15 mouse cellular contexts compared by ENCODE assay signal in the genomic region with DNA sequence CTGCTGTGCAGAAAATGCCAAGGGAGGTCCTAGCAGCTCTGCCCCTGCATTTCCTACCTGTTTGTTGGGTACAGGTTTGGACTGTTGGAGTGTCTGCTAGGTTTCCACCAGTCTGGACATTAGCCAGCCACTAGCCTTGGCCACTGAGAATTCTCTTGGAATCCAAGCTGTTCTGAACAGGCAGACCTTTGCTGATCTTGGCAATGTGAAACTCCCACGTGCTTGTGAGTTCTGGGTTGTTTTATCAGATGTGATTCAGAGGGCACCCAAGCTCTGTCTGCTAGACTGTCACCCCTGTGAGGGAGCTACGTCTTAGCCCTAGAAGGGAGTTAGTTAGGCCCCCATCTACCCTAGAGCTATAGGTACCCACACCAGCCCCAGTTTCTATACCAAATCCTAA. TPM values are rescaled to one million over a fixed set of nuclear protein-coding genes. Genes with fewer than 3 reads are reported as not detected.
DNase-seq lines count a peak whose midpoint lies in the region; TF ChIP-seq lines count a peak whose summit lies in the region.
"Had no signal": no experiment of that assay in that cellular context is flagged by ENCODE, and none has a peak within 500 bp of the region (broad histone marks: within the 10 kb centered on the region; RNA-seq: fewer than 3 reads in every experiment).

No protein-coding gene starts in this region.

- no peak for TF ChIP-seq CTCF in lung, adult 2 months (IDR thresholded peaks at IDR 0.05; ENCODE audit: insufficient read depth, low read length)
- no peak for TF ChIP-seq CTCF in cerebellum, adult 2 months (IDR thresholded peaks at IDR 0.05; ENCODE audit: borderline replicate concordance, insufficient read depth, low read depth, low read length)
- no peak for TF ChIP-seq CTCF in testis, adult 2 months (IDR thresholded peaks at IDR 0.05; ENCODE audit: control insufficient read depth, insufficient read depth, insufficient replicate concordance, low read depth, low read length)

- H3K27me3 ChIP-seq in cerebellum, adult 2 months (ENCODE audit: control insufficient read depth, insufficient read depth, low read length), result no peaks in the 10 kb centered on the region
- H3K27me3 ChIP-seq in testis, adult 2 months (ENCODE audit: control insufficient read depth, insufficient read depth, low read length), result no peaks in the 10 kb centered on the region

- H3K36me3 ChIP-seq in testis, adult 2 months (ENCODE audit: control insufficient read depth, insufficient read depth, low read length), result no peaks in the 10 kb centered on the region
- H3K36me3 ChIP-seq: embryonic facial prominence, embryonic 15.5 days; hindbrain, embryonic 10.5 days had no signal

- peaks cover 8% of the 10 kb centered on the region for H3K4me1 ChIP-seq in lung, adult 2 months (ENCODE audit: control insufficient read depth, insufficient read depth, low read length)
- peaks cover 10% of the 10 kb centered on the region for H3K4me1 ChIP-seq in cerebellum, adult 2 months (ENCODE audit: control insufficient read depth, insufficient read depth, low read length)
- H3K4me1 ChIP-seq in testis, adult 2 months (ENCODE audit: control insufficient read depth, insufficient read depth, low read length), result peaks cover 8% of the 10 kb centered on the region

- no peak for TF ChIP-seq POLR2A in lung, adult 2 months (IDR thresholded peaks at IDR 0.05; ENCODE audit: borderline replicate concordance, extremely low read depth, low read depth, low read length)
- no peak for TF ChIP-seq POLR2A in cerebellum, adult 2 months (IDR thresholded peaks at IDR 0.05; ENCODE audit: borderline replicate concordance, insufficient read depth, low read length)
- TF ChIP-seq POLR2A in testis, adult 2 months (IDR thresholded peaks at IDR 0.05; ENCODE audit: control insufficient read depth, low read depth, low read length), result no peak

- no peak overlapping the region for H3K4me3 ChIP-seq in lung, adult 2 months (replicated peaks; ENCODE audit: extremely low read depth, low read depth, low read length)
- H3K4me3 ChIP-seq in cerebellum, adult 2 months (replicated peaks; ENCODE audit: insufficient read depth, low read depth, low read length), result no peak overlapping the region
- H3K4me3 ChIP-seq in testis, adult 2 months (ENCODE audit: control insufficient read depth, low read depth, low read length), result no peak overlapping the region
- H3K4me3 ChIP-seq: embryonic facial prominence, embryonic 15.5 days; heart, embryonic 13.5 days; hindbrain, embryonic 10.5 days had no signal

- intact Hi-C loops in heart, postnatal 36 days (cut with DNase I), result no loop called here

- peak; percentile 66 for DNase-seq in adrenal gland, adult 2 months
- no peak for DNase-seq in adrenal gland, postnatal 4 days (ENCODE audit: low spot score in 2 of 2)
- peak; percentile 27 for DNase-seq in lung, postnatal 25 days (ENCODE audit: low spot score)
- DNase-seq in lung, adult 2 months, result no peak
- DNase-seq in cerebellum, adult 2 months, result peak; percentile 51 to 71
- DNase-seq in embryo, embryonic 9.5 days (ENCODE audit: extremely low spot score), result no peak
- DNase-seq in heart, postnatal 36 days, result no peak
- DNase-seq: forebrain, postnatal 0 days; gastrocnemius, postnatal 14 days; midbrain, embryonic 14.5 days; spleen, adult 18-20 months had no signal

- WGBS in lung, adult 2 months, result 59% methylated on average over 2 of the region's 2 CpGs
- 15% methylated on average over 2 of the region's 2 CpGs for WGBS in cerebellum, adult 2 months

- H3K27ac ChIP-seq in cerebellum, adult 2 months (ENCODE audit: insufficient read depth, low read length), result no peak overlapping the region
- H3K27ac ChIP-seq in testis, adult 2 months (ENCODE audit: control insufficient read depth, insufficient read depth, low read depth, low read length), result peak overlapping the region; percentile 78
- H3K27ac ChIP-seq: embryonic facial prominence, embryonic 15.5 days; heart, embryonic 13.5 days; hindbrain, embryonic 10.5 days had no signal

RNA-seq across cellular contexts. Expression of gene Synj2, which starts 3.6 kb away (rescaled TPM):
- total RNA-seq in adrenal gland, adult 2 months (2021), result 10 to 100 TPM in 1 of 2 experiments, 1 to 10 TPM in 1; 9.7 to 18.3 TPM
- polyA plus RNA-seq in adrenal gland, adult 2 months (2012; rRNA removed), result 3.6 and 4.6 TPM in 2 replicates
- total RNA-seq in adrenal gland, postnatal 4 days (2021), result 10 to 100 TPM; 12.4 to 12.8 TPM
- 7.1 and 10.9 TPM in 2 replicates for polyA plus RNA-seq in lung, adult 2 months (2012; rRNA removed)
- polyA plus RNA-seq in cerebellum, adult 2 months (2012; rRNA removed), result 20.9 and 25.1 TPM in 2 replicates
- 29.1 and 32.9 TPM in 2 replicates for polyA plus RNA-seq in testis, adult 2 months (2012; rRNA removed)
- total RNA-seq in heart, postnatal 36 days (2021), result 10 to 100 TPM; 55.5 to 57.9 TPM

Comparison
In these comparisons a context has a peak if more than half of its experiments do, and no peak if none do; other contexts are left out.
1. DNase-seq: peak in adrenal gland, adult 2 months (single experiment), lung, postnatal 25 days (single experiment) and cerebellum, adult 2 months (2 of 2); none in adrenal gland, postnatal 4 days (0 of 2), lung, adult 2 months (single experiment), embryo, embryonic 9.5 days (single experiment) and heart, postnatal 36 days (0 of 2).